ENCODE assay signal across 9 mouse cellular contexts in genomic region chr3:76001156-76001555, GRCm38 (mm10). TPM values are rescaled to one million over a fixed set of nuclear protein-coding genes. Genes with fewer than 3 reads are reported as not detected.
DNase-seq lines count a peak whose midpoint lies in the region; ATAC-seq lines count a peak whose summit lies in the region.
"Had no signal": no experiment of that assay in that cellular context is flagged by ENCODE, and none has a peak within 500 bp of the region (broad histone marks: within the 10 kb centered on the region; RNA-seq: fewer than 3 reads in every experiment).

No protein-coding gene starts in this region.

- no peaks in the 10 kb centered on the region for H3K27me3 ChIP-seq in forebrain, embryonic 12.5 days
- H3K27me3 ChIP-seq in midbrain, embryonic 12.5 days: no peaks in the 10 kb centered on the region
- H3K27me3 ChIP-seq in stomach, embryonic 16.5 days (ENCODE audit: control insufficient read depth, insufficient read depth, low read length): no peaks in the 10 kb centered on the region
- H3K27me3 ChIP-seq: heart, embryonic 15.5 days had no signal

- WGBS in forebrain, embryonic 12.5 days: 48% methylated on average over 4 of the region's 4 CpGs
- WGBS in midbrain, embryonic 12.5 days: 49% methylated on average over 4 of the region's 4 CpGs
- 43% methylated on average over 4 of the region's 4 CpGs for WGBS in stomach, embryonic 16.5 days

- no peaks in the 10 kb centered on the region for H3K9me3 ChIP-seq in forebrain, embryonic 12.5 days
- no peaks in the 10 kb centered on the region for H3K9me3 ChIP-seq in midbrain, embryonic 12.5 days
- H3K9me3 ChIP-seq in stomach, embryonic 16.5 days (replicated peaks; ENCODE audit: control insufficient read depth, low read length): no peaks in the 10 kb centered on the region
- H3K9me3 ChIP-seq: heart, embryonic 15.5 days had no signal

- H3K4me3 ChIP-seq in forebrain, embryonic 12.5 days (replicated peaks): no peak overlapping the region
- H3K4me3 ChIP-seq in midbrain, embryonic 12.5 days: no peak overlapping the region
- no peak overlapping the region for H3K4me3 ChIP-seq in stomach, embryonic 16.5 days (replicated peaks; ENCODE audit: low read length)
- H3K4me3 ChIP-seq: heart, embryonic 15.5 days had no signal

- H3K4me1 ChIP-seq in forebrain, embryonic 12.5 days: no peaks in the 10 kb centered on the region
- no peaks in the 10 kb centered on the region for H3K4me1 ChIP-seq in midbrain, embryonic 12.5 days
- H3K4me1 ChIP-seq in stomach, embryonic 16.5 days (ENCODE audit: control insufficient read depth, insufficient read depth, low read length): no peaks in the 10 kb centered on the region
- H3K4me1 ChIP-seq: heart, embryonic 15.5 days had no signal

- no peak for DNase-seq in cerebellum, adult 11-12 months
- peak; percentile 6 for DNase-seq in urinary bladder, postnatal 25 days (ENCODE audit: low spot score)
- no peak for DNase-seq in urinary bladder, adult 2 months (ENCODE audit: low spot score)
- DNase-seq in kidney, postnatal 14 days: peak; percentile 61

- no peaks in the 10 kb centered on the region for H3K36me3 ChIP-seq in forebrain, embryonic 12.5 days (replicated peaks)
- no peaks in the 10 kb centered on the region for H3K36me3 ChIP-seq in midbrain, embryonic 12.5 days
- no peaks in the 10 kb centered on the region for H3K36me3 ChIP-seq in stomach, embryonic 16.5 days (ENCODE audit: control insufficient read depth, insufficient read depth, low read length)
- H3K36me3 ChIP-seq: heart, embryonic 15.5 days had no signal

- H3K9ac ChIP-seq in forebrain, embryonic 12.5 days: no peak overlapping the region
- no peak overlapping the region for H3K9ac ChIP-seq in midbrain, embryonic 12.5 days (replicated peaks)
- H3K9ac ChIP-seq in stomach, embryonic 16.5 days (ENCODE audit: low read length): no peak overlapping the region
- H3K9ac ChIP-seq: heart, embryonic 15.5 days had no signal

- H3K27ac ChIP-seq in forebrain, embryonic 12.5 days: no peak overlapping the region
- no peak overlapping the region for H3K27ac ChIP-seq in midbrain, embryonic 12.5 days (replicated peaks)
- H3K27ac ChIP-seq in stomach, embryonic 16.5 days (ENCODE audit: low read length): no peak overlapping the region
- H3K27ac ChIP-seq: heart, embryonic 15.5 days had no signal

- no peak overlapping the region for H3K4me2 ChIP-seq in forebrain, embryonic 12.5 days
- no peak overlapping the region for H3K4me2 ChIP-seq in midbrain, embryonic 12.5 days (replicated peaks)
- no peak overlapping the region for H3K4me2 ChIP-seq in stomach, embryonic 16.5 days (ENCODE audit: low read depth, low read length)
- H3K4me2 ChIP-seq: heart, embryonic 15.5 days had no signal

- peak; percentile 88 for ATAC-seq in cerebellum, adult (ENCODE audit: insufficient number of reproducible peaks, low FRiP score, low TSS enrichment)
- ATAC-seq in forebrain, embryonic 12.5 days (ENCODE audit: low FRiP score): peak; percentile 81; the same call in 1 of the 2 replicates
- peak; percentile 58; the same call in 1 of the 2 replicates for ATAC-seq in midbrain, embryonic 12.5 days (ENCODE audit: low FRiP score, low read depth)
- peak; percentile 40; the same call in 1 of the 2 replicates for ATAC-seq in stomach, embryonic 16.5 days (ENCODE audit: insufficient read depth, low FRiP score)

RNA-seq across cellular contexts. Expression of gene Golim4, which starts 44.4 kb away (rescaled TPM):
- polyA plus RNA-seq in urinary bladder, adult 2 months (2012; rRNA removed): 74.6 and 89.9 TPM in 2 replicates
- 57.6 and 60.1 TPM in 2 replicates for polyA plus RNA-seq in forebrain, embryonic 12.5 days (2016; fragmentation: Nextera tagmentation; extraction: Ambion mirVana)
- 52.3 and 54.0 TPM in 2 replicates for polyA plus RNA-seq in midbrain, embryonic 12.5 days (2016; fragmentation: Nextera tagmentation; extraction: Ambion mirVana)
- 70.0 and 77.6 TPM in 2 replicates for polyA plus RNA-seq in stomach, embryonic 16.5 days (2015; fragmentation: Nextera tagmentation; extraction: Ambion mirVana)

Comparison
In these comparisons a context has a peak if more than half of its experiments do, and no peak if none do; other contexts are left out.
1. DNase-seq: peak in urinary bladder, postnatal 25 days (single experiment) and kidney, postnatal 14 days (single experiment); none in cerebellum, adult 11-12 months (single experiment) and urinary bladder, adult 2 months (single experiment).
2. Peak in every context shown above with its lines, with median percentiles within 50 percentile points of each other: ATAC-seq.